Mouse (Mus musculus): Measurements from ENCODE around the gene Ppp2r5c. TPM values are rescaled to one million over a fixed set of nuclear protein-coding genes. Genes with fewer than 3 reads are reported as not detected.

The Ppp2r5c gene
- polyA plus RNA-seq, 1 experiment = 153 TPM

DNA sequence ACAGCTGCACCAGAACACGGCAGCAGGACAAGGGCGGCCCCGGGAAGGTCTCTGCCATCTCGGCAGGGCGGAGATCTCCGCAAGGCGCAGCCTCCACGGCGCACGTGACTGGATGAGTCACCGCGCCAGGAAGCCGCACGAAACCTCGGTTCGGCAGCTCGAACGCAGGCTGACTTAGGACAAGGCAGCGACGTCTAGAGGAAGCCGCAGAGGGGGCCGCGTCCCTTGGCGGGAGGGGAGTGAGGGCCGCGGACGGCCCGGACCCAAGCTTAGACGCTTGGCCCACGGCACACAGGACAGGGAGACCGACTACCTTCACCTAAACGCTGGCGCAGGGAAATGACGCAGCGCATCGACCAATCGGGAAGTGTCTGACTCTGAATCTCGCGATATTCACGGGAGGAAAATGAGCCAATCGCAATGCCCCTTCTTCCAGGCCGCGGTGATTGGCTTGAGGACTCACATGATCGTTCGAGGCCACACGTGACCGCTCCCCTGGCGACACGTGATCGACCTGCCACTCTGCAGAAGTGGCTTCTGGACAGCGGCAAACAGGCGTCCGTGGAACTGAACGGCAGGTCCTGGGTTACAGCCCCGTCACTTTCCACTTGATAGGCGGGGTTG, 144.5 kb downstream of the Ppp2r5c start:
- TF ChIP-seq POLR2A (IDR thresholded peaks at IDR 0.05; ENCODE audit: borderline replicate concordance, low read depth, low read length) (0 out of 2 replicates have a peak, but pooled peaks have one; percentile 28), CTCF (IDR thresholded peaks at IDR 0.05; ENCODE audit: low read depth, low read length) (no peak)
- H3K4me1 ChIP-seq (ENCODE audit: control insufficient read depth, insufficient read depth, low read length) = peaks cover 12% of the 10 kb centered on the region
- H3K27ac ChIP-seq (ENCODE audit: insufficient read depth, low read depth, low read length) = peak overlapping the region; percentile 91
- H3K4me3 ChIP-seq (ENCODE audit: insufficient read depth, low read length) = peak overlapping the region; percentile 86

DNA sequence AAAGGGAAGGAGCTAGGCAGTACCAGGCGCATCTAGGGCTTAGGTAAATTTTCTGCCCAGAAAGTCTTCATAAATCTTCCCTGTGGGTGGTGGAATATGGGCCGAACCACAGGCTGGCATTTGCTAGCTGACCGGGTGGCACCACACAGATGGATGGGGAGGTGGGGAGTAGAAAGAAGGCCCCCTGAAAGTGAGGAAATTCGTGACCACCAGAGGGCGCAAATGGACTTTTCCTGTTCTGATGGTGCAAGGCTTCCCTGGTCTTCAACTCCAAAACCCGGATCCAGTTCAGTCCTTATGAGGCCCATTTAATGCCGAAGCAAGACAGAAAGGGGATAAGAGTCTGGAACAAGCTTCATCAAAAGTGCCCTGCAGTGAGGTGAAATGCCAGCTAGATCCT, 151.6 kb downstream of the Ppp2r5c start:
- TF ChIP-seq CTCF (IDR thresholded peaks at IDR 0.05; ENCODE audit: low read depth, low read length) (peak; percentile 99), POLR2A (IDR thresholded peaks at IDR 0.05; ENCODE audit: borderline replicate concordance, low read depth, low read length) (no peak)
- peak overlapping the region; percentile 62 for H3K27ac ChIP-seq (ENCODE audit: insufficient read depth, low read depth, low read length)

DNA sequence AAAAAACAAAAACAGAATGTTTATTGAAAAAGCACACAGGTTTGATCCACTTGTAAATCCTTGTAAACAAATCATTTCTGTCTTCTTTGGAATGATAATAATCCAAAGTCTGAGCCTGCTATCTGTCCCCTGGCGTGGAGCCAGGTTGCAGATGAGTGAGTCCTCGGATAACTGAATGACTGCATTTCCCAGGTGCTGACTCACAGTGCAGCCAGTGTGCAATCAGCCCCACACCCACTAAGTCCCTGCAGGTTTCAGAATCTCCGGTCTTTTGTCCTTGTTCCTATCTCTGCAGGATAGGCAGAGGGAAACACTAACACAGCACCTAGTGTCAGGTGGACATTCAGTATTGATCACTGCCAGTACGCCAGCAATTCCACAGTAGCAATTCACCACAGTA, 152.9 kb downstream of the Ppp2r5c start:
- H3K4me1 ChIP-seq (ENCODE audit: control insufficient read depth, insufficient read depth, low read length) = peaks cover 35% of the 10 kb centered on the region
- H3K27ac ChIP-seq (ENCODE audit: insufficient read depth, low read depth, low read length) = no peak overlapping the region
- TF ChIP-seq POLR2A (IDR thresholded peaks at IDR 0.05; ENCODE audit: borderline replicate concordance, low read depth, low read length) (no peak), CTCF (IDR thresholded peaks at IDR 0.05; ENCODE audit: low read depth, low read length) (no peak)
- no peak overlapping the region for H3K4me3 ChIP-seq (ENCODE audit: insufficient read depth, low read length)

More for the DNA sequence above, 151.6 kb downstream of the Ppp2r5c start:
- Histone ChIP-seq H3K4me1 (ENCODE audit: control insufficient read depth, insufficient read depth, low read length) (peaks cover 29% of the 10 kb centered on the region), H3K4me3 (ENCODE audit: insufficient read depth, low read length) (peak overlapping the region; percentile 31)

DNA sequence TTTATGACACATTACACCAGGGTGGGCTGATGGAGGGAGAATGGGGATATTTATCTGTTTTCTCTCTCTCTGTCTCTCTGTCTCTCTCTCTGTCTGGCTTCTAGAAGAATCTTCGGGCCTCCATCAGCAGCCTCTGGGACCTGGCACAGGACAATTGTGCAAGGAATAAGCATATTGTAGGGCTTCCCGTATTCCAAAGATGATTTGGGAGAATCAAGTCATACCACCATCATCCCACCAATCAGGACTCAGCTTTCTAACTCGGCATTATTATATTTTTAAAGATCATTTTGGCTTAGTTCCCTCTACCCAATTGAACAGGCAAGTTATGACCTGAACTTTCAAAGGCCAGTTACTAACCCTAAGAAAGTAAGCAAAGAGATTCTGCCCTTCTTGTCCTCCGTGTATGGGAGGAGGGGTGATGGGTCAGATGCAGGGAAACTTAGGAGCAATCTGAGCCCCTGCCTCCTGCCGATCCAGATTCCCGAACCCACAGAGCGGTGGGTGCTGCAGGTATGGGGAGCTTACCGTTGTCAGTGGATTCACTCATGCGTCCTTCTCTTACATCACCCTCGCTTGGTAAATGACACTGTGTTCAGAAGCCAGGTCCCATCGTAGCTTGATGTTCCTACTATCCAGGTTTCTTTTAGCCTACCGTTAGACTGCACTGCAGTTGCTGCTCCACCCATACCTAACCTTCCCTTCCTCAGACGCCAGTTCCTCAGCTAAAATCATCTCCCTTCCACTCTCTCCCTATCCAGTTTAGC, 153.5 kb downstream of the Ppp2r5c start:
- peak overlapping the region; percentile 60 for H3K4me3 ChIP-seq (ENCODE audit: insufficient read depth, low read length)

DNA sequence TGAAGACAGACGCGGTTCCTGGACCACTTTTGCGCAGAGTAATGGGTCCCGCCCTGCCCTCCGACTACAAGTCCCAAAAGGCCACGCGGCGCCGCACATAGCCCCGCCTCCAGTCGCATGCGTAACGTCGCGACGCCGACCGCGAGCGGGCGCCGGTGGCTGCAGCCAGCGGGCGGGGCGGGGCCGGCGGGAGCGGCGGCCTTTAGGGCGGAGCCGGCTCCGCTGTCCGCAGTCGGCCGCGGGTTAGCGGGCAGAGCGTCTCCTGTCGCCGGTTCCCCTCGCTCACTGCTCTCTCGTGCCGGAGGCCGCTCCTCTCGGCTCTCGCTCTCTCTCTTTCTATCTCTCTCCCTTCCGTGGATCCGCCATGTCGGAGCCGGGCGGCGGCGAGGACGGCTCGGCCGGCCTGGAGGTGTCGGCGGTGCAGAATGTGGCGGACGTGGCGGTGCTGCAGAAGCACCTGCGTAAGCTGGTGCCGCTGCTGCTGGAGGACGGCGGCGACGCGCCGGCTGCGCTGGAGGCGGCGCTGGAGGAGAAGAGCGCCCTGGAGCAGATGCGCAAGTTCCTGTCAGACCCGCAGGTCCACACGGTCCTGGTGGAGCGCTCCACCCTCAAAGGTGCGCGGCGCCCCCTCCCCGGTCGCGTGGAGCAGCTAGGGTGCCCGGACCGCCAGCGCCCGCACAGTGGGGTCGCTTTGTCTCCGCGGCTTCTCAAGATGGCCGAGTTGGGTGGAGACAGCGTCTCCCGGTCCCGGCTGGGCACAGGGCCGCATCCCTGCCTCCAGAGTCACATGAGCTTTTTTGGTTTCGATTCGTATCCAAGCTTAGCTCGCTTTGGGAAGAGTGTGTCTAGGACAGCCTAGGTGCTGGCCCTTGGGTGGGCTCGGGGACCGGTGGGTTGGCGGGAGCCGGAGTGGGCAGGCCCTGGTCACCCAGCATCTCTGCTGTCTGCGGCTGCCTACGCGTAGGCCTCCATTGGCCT, 154.6 kb downstream of the Ppp2r5c start, which contains the start of gene Dync1h1:
Gene Dync1h1, plus strand, starts transcription at position 212 of the 978 bp plus-strand sequence.
- peak within 1 kb of the TSS; percentile 99 for H3K4me3 ChIP-seq (ENCODE audit: insufficient read depth, low read length)
- peak within 1 kb of the TSS; percentile 84 for H3K27ac ChIP-seq (ENCODE audit: insufficient read depth, low read depth, low read length)
- peak; percentile 95 for TF ChIP-seq POLR2A (IDR thresholded peaks at IDR 0.05; ENCODE audit: borderline replicate concordance, low read depth, low read length)
- TF ChIP-seq CTCF (IDR thresholded peaks at IDR 0.05; ENCODE audit: low read depth, low read length) = no peak
- H3K4me1 ChIP-seq (ENCODE audit: control insufficient read depth, insufficient read depth, low read length) = peaks cover 43% of the 10 kb centered on the region

More for the DNA sequence above, 153.5 kb downstream of the Ppp2r5c start:
- Histone ChIP-seq H3K4me1 (ENCODE audit: control insufficient read depth, insufficient read depth, low read length) (peaks cover 39% of the 10 kb centered on the region), H3K27ac (ENCODE audit: insufficient read depth, low read depth, low read length) (no peak overlapping the region)
- TF ChIP-seq POLR2A (IDR thresholded peaks at IDR 0.05; ENCODE audit: borderline replicate concordance, low read depth, low read length) (no peak), CTCF (IDR thresholded peaks at IDR 0.05; ENCODE audit: low read depth, low read length) (no peak)

DNA sequence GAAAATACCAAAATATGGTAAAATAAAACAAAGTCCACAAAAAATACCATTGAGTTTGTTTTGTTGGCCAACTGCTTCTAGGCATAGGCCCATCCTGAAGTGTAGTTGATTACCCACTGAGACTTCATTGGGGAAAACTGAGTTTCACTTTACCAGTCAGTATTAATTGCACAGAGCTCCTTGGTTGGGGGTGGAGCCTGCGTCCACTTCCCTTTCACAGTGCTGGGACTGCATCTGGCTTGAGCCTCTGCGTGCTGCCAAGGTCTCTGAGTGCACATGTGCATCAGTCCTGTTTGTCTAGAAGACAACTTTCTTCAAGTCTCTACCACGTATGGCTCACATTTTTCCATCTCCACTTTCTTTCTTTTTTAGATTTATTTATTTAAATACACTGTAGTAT, 159.2 kb downstream of the Ppp2r5c start:
- no peak overlapping the region for H3K27ac ChIP-seq (ENCODE audit: insufficient read depth, low read depth, low read length)
- H3K4me1 ChIP-seq (ENCODE audit: control insufficient read depth, insufficient read depth, low read length) = peaks cover 45% of the 10 kb centered on the region
- TF ChIP-seq CTCF (IDR thresholded peaks at IDR 0.05; ENCODE audit: low read depth, low read length) (no peak), POLR2A (IDR thresholded peaks at IDR 0.05; ENCODE audit: borderline replicate concordance, low read depth, low read length) (no peak)
- no peak overlapping the region for H3K4me3 ChIP-seq (ENCODE audit: insufficient read depth, low read length)

DNA sequence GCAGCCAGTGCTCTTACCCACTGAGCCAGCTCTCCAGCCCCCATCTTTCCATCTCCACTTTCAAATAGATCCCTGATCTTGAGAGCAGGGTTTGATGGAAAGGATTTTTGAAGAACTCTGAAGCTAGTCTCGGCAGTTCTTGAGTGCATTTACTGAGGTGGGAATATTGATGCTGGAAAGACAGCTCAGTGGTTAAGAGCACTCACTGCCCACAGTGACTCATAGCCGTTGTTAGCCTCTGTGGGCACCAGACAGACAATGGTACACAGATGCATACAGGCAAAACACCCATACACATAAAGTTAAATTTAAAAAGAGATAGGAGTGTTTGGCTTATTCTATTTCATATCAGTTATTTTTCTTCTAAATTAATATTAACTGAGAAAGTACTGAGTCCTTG, 159.8 kb downstream of the Ppp2r5c start:
- H3K4me1 ChIP-seq (ENCODE audit: control insufficient read depth, insufficient read depth, low read length) = peaks cover 45% of the 10 kb centered on the region
- TF ChIP-seq CTCF (IDR thresholded peaks at IDR 0.05; ENCODE audit: low read depth, low read length) (no peak), POLR2A (IDR thresholded peaks at IDR 0.05; ENCODE audit: borderline replicate concordance, low read depth, low read length) (no peak)
- H3K4me3 ChIP-seq (ENCODE audit: insufficient read depth, low read length) = no peak overlapping the region

DNA sequence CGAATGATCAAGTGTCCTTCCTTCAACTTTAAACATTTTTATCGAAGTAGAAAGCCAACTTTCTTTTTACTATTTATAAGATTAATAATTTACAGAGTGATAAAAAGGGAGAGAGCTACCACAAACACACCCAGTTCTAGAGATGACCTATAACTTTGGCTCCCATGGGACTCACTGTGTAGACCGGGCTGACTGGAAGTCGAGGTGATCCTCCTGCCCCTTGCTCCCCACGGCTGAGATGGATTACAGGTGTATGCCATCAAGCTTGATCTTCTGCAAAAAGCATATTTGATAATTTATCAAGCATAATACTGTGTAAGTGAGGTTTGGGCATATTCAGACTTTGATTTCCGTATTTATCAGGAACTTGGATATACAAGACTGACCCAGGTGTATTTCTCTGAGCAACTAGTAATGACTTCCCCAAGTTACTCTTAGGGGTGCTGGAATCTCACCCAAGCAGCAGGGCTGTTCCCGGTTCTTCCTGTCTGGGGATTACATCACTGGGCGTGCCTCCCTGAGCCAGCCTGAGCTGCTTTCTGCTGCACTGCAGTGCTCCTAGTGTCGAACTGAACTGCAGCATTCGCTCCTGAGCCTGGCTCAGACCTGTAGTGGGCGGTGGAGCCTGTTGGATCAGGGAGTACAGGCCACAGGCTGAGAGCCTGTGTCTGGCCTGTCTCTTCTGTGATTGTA, 161.7 kb downstream of the Ppp2r5c start:
- Histone ChIP-seq H3K27ac (ENCODE audit: insufficient read depth, low read depth, low read length) (peak overlapping the region; percentile 82), H3K4me3 (ENCODE audit: insufficient read depth, low read length) (peak overlapping the region; percentile 56), H3K4me1 (ENCODE audit: control insufficient read depth, insufficient read depth, low read length) (peaks cover 43% of the 10 kb centered on the region)
- TF ChIP-seq CTCF (IDR thresholded peaks at IDR 0.05; ENCODE audit: low read depth, low read length) (no peak), POLR2A (IDR thresholded peaks at IDR 0.05; ENCODE audit: borderline replicate concordance, low read depth, low read length) (no peak)

More for the DNA sequence above, 159.8 kb downstream of the Ppp2r5c start:
- no peak overlapping the region for H3K27ac ChIP-seq (ENCODE audit: insufficient read depth, low read depth, low read length)

DNA sequence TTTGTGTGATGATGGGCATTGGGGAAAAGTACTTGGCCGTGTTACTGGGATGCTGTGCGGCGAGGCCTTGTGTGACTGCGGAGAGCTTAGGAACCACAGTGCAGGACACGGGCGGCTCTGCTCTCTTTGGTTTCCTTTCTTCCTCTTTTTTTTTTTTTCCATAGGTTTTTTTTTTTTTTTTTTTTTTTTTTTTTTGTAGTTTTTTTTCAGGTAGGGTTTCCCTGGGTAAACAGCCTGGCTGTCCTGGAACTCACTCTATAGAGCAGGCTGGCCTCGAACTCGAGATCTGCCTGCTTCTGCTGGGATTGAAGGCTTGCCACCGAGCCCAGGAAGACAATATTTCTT, 162.2 kb downstream of the Ppp2r5c start:
- peak overlapping the region; percentile 56 for H3K4me3 ChIP-seq (ENCODE audit: insufficient read depth, low read length)
- H3K4me1 ChIP-seq (ENCODE audit: control insufficient read depth, insufficient read depth, low read length) = peaks cover 39% of the 10 kb centered on the region
- H3K27ac ChIP-seq (ENCODE audit: insufficient read depth, low read depth, low read length) = peak overlapping the region; percentile 82
- TF ChIP-seq CTCF (IDR thresholded peaks at IDR 0.05; ENCODE audit: low read depth, low read length) = no peak
- TF ChIP-seq POLR2A (IDR thresholded peaks at IDR 0.05; ENCODE audit: borderline replicate concordance, low read depth, low read length) = no peak
